Mouse (Mus musculus): Measurements from ENCODE around the gene Mrps26. TPM values are rescaled to one million over a fixed set of nuclear protein-coding genes. Genes with fewer than 3 reads are reported as not detected.

Mrps26 gene
- polyA plus RNA-seq, 1 experiment = 102 TPM

DNA sequence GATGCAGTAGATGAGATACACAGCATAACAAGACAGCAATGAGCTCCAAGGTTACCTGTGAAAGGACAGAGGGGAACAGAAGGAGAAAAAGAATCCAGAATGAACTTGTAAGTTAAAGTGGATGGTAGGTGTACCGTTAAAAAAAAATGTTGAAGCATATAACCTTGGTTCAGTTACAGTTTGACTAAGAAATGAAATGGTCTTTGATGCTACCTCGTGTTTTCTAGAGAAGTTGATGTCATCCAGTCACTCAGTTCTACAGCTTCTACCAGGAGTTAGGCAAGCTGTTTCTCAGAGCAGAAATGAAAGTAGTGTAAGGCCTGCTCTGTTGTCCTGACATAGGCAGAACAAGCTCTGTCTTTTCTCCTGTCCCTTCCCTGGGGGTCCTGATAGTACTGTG is 34.3 kb upstream of the Mrps26 start:
- Histone ChIP-seq H3K36me3 (ENCODE audit: control insufficient read depth, insufficient read depth) (peaks cover 39% of the 10 kb centered on the region), H3K79me2 (ENCODE audit: control insufficient read depth, insufficient read depth) (no peaks in the 10 kb centered on the region), H3ac (ENCODE audit: control insufficient read depth, insufficient read length, low read depth) (no peak overlapping the region), H3K79me3 (ENCODE audit: low read depth) (no peaks in the 10 kb centered on the region), H3K4me3 (ENCODE audit: insufficient read depth, poor library complexity, severe bottlenecking) (no peak overlapping the region), H3K27me3 (ENCODE audit: control insufficient read depth, insufficient read depth, insufficient read length) (no peaks in the 10 kb centered on the region)
- TF ChIP-seq MAX (IDR thresholded peaks at IDR 0.05) = no peak
- no peak for TF ChIP-seq MYOD1 (IDR thresholded peaks at IDR 0.05; ENCODE audit: control insufficient read depth, insufficient read length, low read depth)
- TF ChIP-seq CTCF (IDR thresholded peaks at IDR 0.05; ENCODE audit: control insufficient read depth, insufficient read depth, insufficient read length) = no peak
- TF ChIP-seq USF1 (IDR thresholded peaks at IDR 0.05; ENCODE audit: low read depth) = no peak
- TF ChIP-seq FOSL1 (IDR thresholded peaks at IDR 0.05; ENCODE audit: insufficient read depth, low read length, poor library complexity, severe bottlenecking) = no peak

DNA sequence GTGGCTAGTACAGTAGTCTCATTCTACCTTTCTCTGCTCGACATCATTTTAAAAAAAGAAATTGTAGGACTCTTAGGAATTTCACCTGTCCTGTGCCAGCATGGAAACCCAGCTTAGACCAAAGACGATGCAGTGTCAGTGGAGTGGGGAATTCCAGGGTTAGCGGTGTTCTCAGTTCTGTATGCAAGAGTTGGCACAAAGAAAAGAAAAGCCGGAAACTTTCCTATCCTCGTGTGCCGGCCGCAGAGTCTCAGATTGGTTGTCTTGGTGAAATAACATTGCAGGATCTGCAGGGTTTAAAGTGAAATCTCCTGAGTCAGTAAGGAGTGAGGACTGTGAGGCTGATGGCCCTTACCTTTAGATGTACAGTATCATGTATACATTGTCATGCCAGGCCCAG is 33.6 kb upstream of the Mrps26 start:
- H3K36me3 ChIP-seq (ENCODE audit: control insufficient read depth, insufficient read depth) = peaks cover 39% of the 10 kb centered on the region
- no peaks in the 10 kb centered on the region for H3K27me3 ChIP-seq (ENCODE audit: control insufficient read depth, insufficient read depth, insufficient read length)
- no peak overlapping the region for H3K4me3 ChIP-seq (ENCODE audit: insufficient read depth, poor library complexity, severe bottlenecking)
- no peak overlapping the region for H3ac ChIP-seq (ENCODE audit: control insufficient read depth, insufficient read length, low read depth)
- H3K79me2 ChIP-seq (ENCODE audit: control insufficient read depth, insufficient read depth) = no peaks in the 10 kb centered on the region
- TF ChIP-seq CTCF (IDR thresholded peaks at IDR 0.05; ENCODE audit: control insufficient read depth, insufficient read depth, insufficient read length) = no peak
- TF ChIP-seq MAX (IDR thresholded peaks at IDR 0.05) = no peak
- no peak for TF ChIP-seq CEBPB (IDR thresholded peaks at IDR 0.05; ENCODE audit: low read depth)
- TF ChIP-seq MYOG (IDR thresholded peaks at IDR 0.05; ENCODE audit: control insufficient read depth, extremely low read depth, insufficient read length) = no peak
- TF ChIP-seq FOSL1 (IDR thresholded peaks at IDR 0.05; ENCODE audit: insufficient read depth, low read length, poor library complexity, severe bottlenecking) = no peak
- TF ChIP-seq USF1 (IDR thresholded peaks at IDR 0.05; ENCODE audit: low read depth) = no peak
- no peak for TF ChIP-seq MYOD1 (IDR thresholded peaks at IDR 0.05; ENCODE audit: control insufficient read depth, insufficient read length, low read depth)
- no peaks in the 10 kb centered on the region for H3K79me3 ChIP-seq (ENCODE audit: low read depth)

DNA sequence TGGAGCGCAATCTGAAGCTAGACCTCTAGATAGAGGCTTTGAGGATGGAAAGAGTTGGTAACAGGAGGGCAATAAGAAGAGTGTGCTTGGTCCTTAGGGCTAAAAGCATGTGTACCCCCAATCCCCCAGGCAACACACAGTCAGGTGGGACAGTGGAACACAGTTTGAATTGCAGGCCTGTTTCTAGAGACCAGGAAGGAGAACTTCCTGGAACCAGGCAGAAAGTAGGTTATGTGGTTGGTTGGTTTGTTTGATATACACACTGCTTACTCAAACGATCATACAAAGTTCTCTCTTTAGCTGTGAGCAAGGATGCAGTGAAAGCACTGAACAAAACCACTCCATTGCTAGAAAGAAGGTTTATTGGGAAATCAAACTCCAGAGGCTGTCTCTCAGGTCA is 31.3 kb upstream of the Mrps26 start:
- Histone ChIP-seq H3K36me3 (ENCODE audit: control insufficient read depth, insufficient read depth) (peaks cover 40% of the 10 kb centered on the region), H3K4me3 (ENCODE audit: insufficient read depth, poor library complexity, severe bottlenecking) (no peak overlapping the region), H3K79me3 (ENCODE audit: low read depth) (no peaks in the 10 kb centered on the region), H3K79me2 (ENCODE audit: control insufficient read depth, insufficient read depth) (no peaks in the 10 kb centered on the region), H3K27me3 (ENCODE audit: control insufficient read depth, insufficient read depth, insufficient read length) (no peaks in the 10 kb centered on the region), H3ac (ENCODE audit: control insufficient read depth, insufficient read length, low read depth) (no peak overlapping the region)
- TF ChIP-seq MYOD1 (IDR thresholded peaks at IDR 0.05; ENCODE audit: control insufficient read depth, insufficient read length, low read depth) (no peak), CTCF (IDR thresholded peaks at IDR 0.05; ENCODE audit: control insufficient read depth, insufficient read depth, insufficient read length) (no peak), CEBPB (IDR thresholded peaks at IDR 0.05; ENCODE audit: low read depth) (no peak), FOSL1 (IDR thresholded peaks at IDR 0.05; ENCODE audit: insufficient read depth, low read length, poor library complexity, severe bottlenecking) (no peak), MYOG (IDR thresholded peaks at IDR 0.05; ENCODE audit: control insufficient read depth, extremely low read depth, insufficient read length) (no peak), MAX (IDR thresholded peaks at IDR 0.05) (no peak), USF1 (IDR thresholded peaks at IDR 0.05; ENCODE audit: low read depth) (no peak)

DNA sequence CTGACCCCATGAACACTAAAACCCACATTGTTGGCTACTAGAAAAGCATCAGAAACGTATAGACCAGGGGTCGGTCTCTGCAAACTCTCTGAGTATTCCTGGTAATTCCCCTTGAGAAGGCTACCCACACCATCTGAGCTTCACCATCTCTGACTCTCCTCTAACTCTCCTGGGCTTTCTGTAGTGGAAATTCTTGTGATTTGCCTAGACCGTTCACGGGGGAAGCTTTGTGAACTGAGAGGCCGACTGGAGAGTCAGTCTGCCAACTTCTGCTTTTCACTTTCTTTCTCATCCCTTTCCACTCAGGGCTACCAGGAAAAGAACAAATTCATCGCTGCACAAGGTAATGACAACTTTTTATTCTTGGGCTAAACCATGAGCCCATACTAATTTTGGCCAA is 28.5 kb upstream of the Mrps26 start:
- Histone ChIP-seq H3K79me3 (ENCODE audit: low read depth) (no peaks in the 10 kb centered on the region), H3K4me3 (ENCODE audit: insufficient read depth, poor library complexity, severe bottlenecking) (no peak overlapping the region), H3K79me2 (ENCODE audit: control insufficient read depth, insufficient read depth) (no peaks in the 10 kb centered on the region), H3K27me3 (ENCODE audit: control insufficient read depth, insufficient read depth, insufficient read length) (no peaks in the 10 kb centered on the region), H3K36me3 (ENCODE audit: control insufficient read depth, insufficient read depth) (peaks cover 65% of the 10 kb centered on the region), H3ac (ENCODE audit: control insufficient read depth, insufficient read length, low read depth) (no peak overlapping the region)
- TF ChIP-seq CTCF (IDR thresholded peaks at IDR 0.05; ENCODE audit: control insufficient read depth, insufficient read depth, insufficient read length) = no peak
- no peak for TF ChIP-seq USF1 (IDR thresholded peaks at IDR 0.05; ENCODE audit: low read depth)
- TF ChIP-seq FOSL1 (IDR thresholded peaks at IDR 0.05; ENCODE audit: insufficient read depth, low read length, poor library complexity, severe bottlenecking) = no peak
- no peak for TF ChIP-seq MYOD1 (IDR thresholded peaks at IDR 0.05; ENCODE audit: control insufficient read depth, insufficient read length, low read depth)
- no peak for TF ChIP-seq MAX (IDR thresholded peaks at IDR 0.05)
- TF ChIP-seq CEBPB (IDR thresholded peaks at IDR 0.05; ENCODE audit: low read depth) = no peak
- TF ChIP-seq MYOG (IDR thresholded peaks at IDR 0.05; ENCODE audit: control insufficient read depth, extremely low read depth, insufficient read length) = no peak

DNA sequence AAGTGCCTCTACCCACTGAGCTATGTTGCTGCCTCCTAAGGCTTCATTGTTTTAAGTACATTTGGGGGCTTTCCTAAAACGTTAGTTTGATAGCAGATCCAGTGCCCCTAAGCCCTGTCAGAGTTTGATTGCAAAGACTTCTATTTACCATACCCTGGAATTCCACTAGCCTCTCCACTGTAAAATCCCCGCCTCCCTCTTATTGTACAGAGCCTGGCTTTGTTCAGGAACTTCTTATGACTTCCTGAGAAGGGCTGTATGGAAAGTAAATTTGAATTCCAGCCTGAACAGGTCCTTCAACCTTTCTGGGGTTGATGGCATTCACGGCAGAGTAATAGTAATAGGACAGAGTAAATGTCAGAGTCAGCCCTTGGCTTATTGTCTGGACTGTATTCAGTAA is 26.7 kb upstream of the Mrps26 start:
- Histone ChIP-seq H3ac (ENCODE audit: control insufficient read depth, insufficient read length, low read depth) (no peak overlapping the region), H3K36me3 (ENCODE audit: control insufficient read depth, insufficient read depth) (peaks cover 80% of the 10 kb centered on the region), H3K4me3 (ENCODE audit: insufficient read depth, poor library complexity, severe bottlenecking) (no peak overlapping the region), H3K27me3 (ENCODE audit: control insufficient read depth, insufficient read depth, insufficient read length) (no peaks in the 10 kb centered on the region), H3K79me3 (ENCODE audit: low read depth) (no peaks in the 10 kb centered on the region), H3K79me2 (ENCODE audit: control insufficient read depth, insufficient read depth) (no peaks in the 10 kb centered on the region)
- TF ChIP-seq USF1 (IDR thresholded peaks at IDR 0.05; ENCODE audit: low read depth) (no peak), MYOD1 (IDR thresholded peaks at IDR 0.05; ENCODE audit: control insufficient read depth, insufficient read length, low read depth) (no peak), CTCF (IDR thresholded peaks at IDR 0.05; ENCODE audit: control insufficient read depth, insufficient read depth, insufficient read length) (no peak), FOSL1 (IDR thresholded peaks at IDR 0.05; ENCODE audit: insufficient read depth, low read length, poor library complexity, severe bottlenecking) (no peak), CEBPB (IDR thresholded peaks at IDR 0.05; ENCODE audit: low read depth) (no peak), MYOG (IDR thresholded peaks at IDR 0.05; ENCODE audit: control insufficient read depth, extremely low read depth, insufficient read length) (no peak), MAX (IDR thresholded peaks at IDR 0.05) (no peak)

All from C2C12 (cell line).